7 mouse cellular contexts compared by ENCODE assay signal in genomic region chr9:108452291-108452906, GRCm38 (mm10). TPM values are rescaled to one million over a fixed set of nuclear protein-coding genes. Genes with fewer than 3 reads are reported as not detected.
DNase-seq lines count a peak whose midpoint lies in the region; ATAC-seq and TF ChIP-seq lines count a peak whose summit lies in the region.

No protein-coding gene starts in this region.

- H3K4me1 ChIP-seq in intestine, postnatal 0 days (replicated peaks; ENCODE audit: control insufficient read depth, insufficient read depth, low read length) = peaks cover 16% of the 10 kb centered on the region; the same call in 1 of the 2 replicates
- H3K4me1 ChIP-seq in midbrain, embryonic 11.5 days (ENCODE audit: control insufficient read depth, insufficient read depth, low read length) = peaks cover 37% of the 10 kb centered on the region

- H3K9me3 ChIP-seq in intestine, postnatal 0 days (ENCODE audit: control insufficient read depth) = no peaks in the 10 kb centered on the region
- no peaks in the 10 kb centered on the region for H3K9me3 ChIP-seq in midbrain, embryonic 11.5 days (ENCODE audit: control insufficient read depth, low read length)

- peak overlapping the region; percentile 60 for H3K27ac ChIP-seq in intestine, postnatal 0 days (ENCODE audit: low read depth, low read length)
- peak overlapping the region; percentile 21 for H3K27ac ChIP-seq in midbrain, embryonic 11.5 days (ENCODE audit: low read depth, low read length)

- intact Hi-C loops in left cerebral cortex, postnatal 4 days (cut with DNase I) = loop anchor here (5.0 kb wide), 1 partner anchor 50 kb away; no protein-coding TSS in a partner anchor

- H3K36me3 ChIP-seq in intestine, postnatal 0 days (ENCODE audit: control insufficient read depth, insufficient read depth) = no peaks in the 10 kb centered on the region; the same call in 1 of the 2 replicates
- H3K36me3 ChIP-seq in midbrain, embryonic 11.5 days (ENCODE audit: control insufficient read depth, insufficient read depth, low read length) = no peaks in the 10 kb centered on the region

- ATAC-seq in granulocyte monocyte progenitor cell, adult 5-6 weeks (replicated peaks; ENCODE audit: poor library complexity, severe bottlenecking) = peak; percentile 86
- ATAC-seq in intestine, postnatal 0 days = peak; percentile 77
- peak; percentile 76 for ATAC-seq in midbrain, embryonic 11.5 days (ENCODE audit: low FRiP score)

- 1% methylated on average over 40 of the region's 40 CpGs for WGBS in intestine, postnatal 0 days
- under 1% methylated on average over 40 of the region's 40 CpGs for WGBS in midbrain, embryonic 11.5 days

- H3K4me2 ChIP-seq in intestine, postnatal 0 days (replicated peaks; ENCODE audit: low read depth) = peak overlapping the region; percentile 92
- peak overlapping the region; percentile 94 for H3K4me2 ChIP-seq in midbrain, embryonic 11.5 days

- H3K4me3 ChIP-seq in intestine, postnatal 0 days (ENCODE audit: low read depth, low read length) = peak overlapping the region; percentile 58
- peak overlapping the region; percentile 57 for H3K4me3 ChIP-seq in midbrain, embryonic 11.5 days (ENCODE audit: low read depth, low read length)

- H3K9ac ChIP-seq in intestine, postnatal 0 days (ENCODE audit: low read depth, low read length) = peak overlapping the region; percentile 51
- H3K9ac ChIP-seq in midbrain, embryonic 11.5 days (ENCODE audit: low read length) = peak overlapping the region; percentile 75

- no peaks in the 10 kb centered on the region for H3K27me3 ChIP-seq in intestine, postnatal 0 days (replicated peaks; ENCODE audit: control insufficient read depth, insufficient read depth, low read length)
- H3K27me3 ChIP-seq in midbrain, embryonic 11.5 days (ENCODE audit: control insufficient read depth, insufficient read depth, low read length) = no peaks in the 10 kb centered on the region

- peak; percentile 66 for DNase-seq in adrenal gland, adult 8-10 months
- DNase-seq in embryo, embryonic 9.5 days (ENCODE audit: extremely low spot score) = peak; percentile 90
- peak; percentile 95 for DNase-seq in left cerebral cortex, postnatal 4 days
- peak; percentile 99 for DNase-seq in midbrain, embryonic 11.5 days (ENCODE audit: low spot score, missing footprints)
- peak; percentile 71 for DNase-seq in skeletal muscle tissue, adult 2 months (ENCODE audit: low read depth, low spot score)

- peak; percentile 90 for TF ChIP-seq CTCF in intestine, postnatal 0 days (IDR thresholded peaks at IDR 0.05; ENCODE audit: low read depth)

RNA-seq across cellular contexts. Expression of gene Ccdc71, which starts 7.9 kb away (rescaled TPM):
- total RNA-seq in adrenal gland, adult 8-10 months (2022) = 10 to 100 TPM; 46.6 to 56.5 (median 52.7) TPM
- 22.2 and 23.5 TPM in 2 replicates for total RNA-seq in granulocyte monocyte progenitor cell, adult 5-6 weeks (2014; fragmentation: Nextera tagmentation)
- 13.2 and 17.9 TPM in 2 replicates for total RNA-seq in granulocyte monocyte progenitor cell, adult 5-6 weeks (2017)
- 29.4 and 30.2 TPM in 2 replicates for polyA plus RNA-seq in intestine, postnatal 0 days (2015; fragmentation: Nextera tagmentation; extraction: Ambion mirVana)
- total RNA-seq in left cerebral cortex, postnatal 4 days (2021) = 10 to 100 TPM; 44.3 to 45.7 TPM
- polyA plus RNA-seq in midbrain, embryonic 11.5 days (2014; fragmentation: Nextera tagmentation; extraction: Ambion mirVana) = 48.1 and 48.6 TPM in 2 replicates

RNA-seq across cellular contexts. Expression of gene Klhdc8b, which starts 9.0 kb away (rescaled TPM):
- total RNA-seq in adrenal gland, adult 8-10 months (2022) = 10 to 100 TPM; 19.7 to 48.3 (median 33.1) TPM
- 0.56 TPM in 1 of 2 replicates, not detected in the other for total RNA-seq in granulocyte monocyte progenitor cell, adult 5-6 weeks (2014; fragmentation: Nextera tagmentation)
- 1.2 and 5.5 TPM in 2 replicates for total RNA-seq in granulocyte monocyte progenitor cell, adult 5-6 weeks (2017)
- polyA plus RNA-seq in intestine, postnatal 0 days (2015; fragmentation: Nextera tagmentation; extraction: Ambion mirVana) = 24.2 and 24.8 TPM in 2 replicates
- 10 to 100 TPM; 32.7 to 37.9 TPM for total RNA-seq in left cerebral cortex, postnatal 4 days (2021)
- polyA plus RNA-seq in midbrain, embryonic 11.5 days (2014; fragmentation: Nextera tagmentation; extraction: Ambion mirVana) = 34.4 and 36.2 TPM in 2 replicates

RNA-seq across cellular contexts. Expression of gene BC048562, which starts 16.1 kb away (rescaled TPM):
- total RNA-seq in adrenal gland, adult 8-10 months (2022) = not detected
- total RNA-seq in granulocyte monocyte progenitor cell, adult 5-6 weeks (2014; fragmentation: Nextera tagmentation) = not detected in 2 replicates
- not detected in 2 replicates for total RNA-seq in granulocyte monocyte progenitor cell, adult 5-6 weeks (2017)
- polyA plus RNA-seq in intestine, postnatal 0 days (2015; fragmentation: Nextera tagmentation; extraction: Ambion mirVana) = not detected in 2 replicates
- total RNA-seq in left cerebral cortex, postnatal 4 days (2021) = not detected
- not detected in 2 replicates for polyA plus RNA-seq in midbrain, embryonic 11.5 days (2014; fragmentation: Nextera tagmentation; extraction: Ambion mirVana)

RNA-seq across cellular contexts. Expression of gene Ccdc36, which starts 24.1 kb away (rescaled TPM):
- under 1 TPM in 1 of 4 experiments, not detected in 3; 0.10 TPM for total RNA-seq in adrenal gland, adult 8-10 months (2022)
- total RNA-seq in granulocyte monocyte progenitor cell, adult 5-6 weeks (2014; fragmentation: Nextera tagmentation) = not detected in 2 replicates
- total RNA-seq in granulocyte monocyte progenitor cell, adult 5-6 weeks (2017) = 0.72 and 0.90 TPM in 2 replicates
- polyA plus RNA-seq in intestine, postnatal 0 days (2015; fragmentation: Nextera tagmentation; extraction: Ambion mirVana) = 0.29 TPM in 2 replicates
- total RNA-seq in left cerebral cortex, postnatal 4 days (2021) = under 1 TPM in 1 of 2 experiments, not detected in 1; 0.42 TPM
- polyA plus RNA-seq in midbrain, embryonic 11.5 days (2014; fragmentation: Nextera tagmentation; extraction: Ambion mirVana) = 0.89 and 1.6 TPM in 2 replicates

RNA-seq across cellular contexts. Expression of gene Lamb2, which starts 27.1 kb away (rescaled TPM):
- 100 to 1,000 TPM; 117 to 175 (median 152) TPM for total RNA-seq in adrenal gland, adult 8-10 months (2022)
- 0.38 TPM in 1 of 2 replicates, not detected in the other for total RNA-seq in granulocyte monocyte progenitor cell, adult 5-6 weeks (2014; fragmentation: Nextera tagmentation)
- total RNA-seq in granulocyte monocyte progenitor cell, adult 5-6 weeks (2017) = 0.05 and 0.09 TPM in 2 replicates
- 8.9 and 10.1 TPM in 2 replicates for polyA plus RNA-seq in intestine, postnatal 0 days (2015; fragmentation: Nextera tagmentation; extraction: Ambion mirVana)
- 10 to 100 TPM; 29.2 to 29.9 TPM for total RNA-seq in left cerebral cortex, postnatal 4 days (2021)
- polyA plus RNA-seq in midbrain, embryonic 11.5 days (2014; fragmentation: Nextera tagmentation; extraction: Ambion mirVana) = 20.1 and 21.4 TPM in 2 replicates

Comparison
In these comparisons a context has a peak if more than half of its experiments do, and no peak if none do; other contexts are left out.
1. Peak in every context shown above with its lines: DNase-seq, ATAC-seq, H3K4me3 ChIP-seq and H3K27ac ChIP-seq.